Mouse (Mus musculus) lung, postnatal 25 days (tissue): ENCODE data around the gene Bnip3.

Experiments
- DNase-seq: peaks from one replicate; pipeline ENCODE4 v3.0.0; 2022; ENCODE audit warnings: low spot score

Bnip3 gene

GRCm38 (mm10) chr7:138843421-138843820, 65.9 kb downstream of the Bnip3 start:
- DNase-seq: no peak

GRCm38 (mm10) chr7:138841436-138842151, 67.7 kb downstream of the Bnip3 start:
- no peak for DNase-seq
